Mouse (Mus musculus): ENCODE data around the gene Sesn3. TPM values are rescaled to one million over a fixed set of nuclear protein-coding genes. Genes with fewer than 3 reads are reported as not detected.

Sesn3 gene
- total and polyA plus RNA-seq, 2 experiments, result 4.2 to 14.9 TPM

DNA sequence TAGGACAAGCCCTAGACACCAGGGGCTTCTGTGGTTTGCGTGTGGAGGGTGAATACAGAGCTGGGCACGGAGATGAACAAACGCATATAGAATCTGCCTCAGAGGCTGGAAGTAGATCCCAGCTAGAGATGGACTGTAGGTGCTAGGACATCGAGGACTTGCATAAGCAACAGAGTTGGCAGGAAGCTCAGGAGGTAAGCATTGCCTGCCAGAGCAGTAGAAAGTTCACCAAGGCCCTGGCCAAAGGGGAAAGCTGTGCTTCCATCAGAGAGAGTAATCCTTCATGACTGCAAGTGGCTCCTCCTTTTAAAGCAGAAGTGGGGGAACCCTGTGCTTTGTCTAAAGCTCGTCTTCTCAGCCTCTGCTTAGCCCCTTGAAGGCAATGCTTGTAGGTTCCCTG is 74.5 kb downstream of the Sesn3 start:
- Histone ChIP-seq H3K79me2 (ENCODE audit: control insufficient read depth, insufficient read depth, low read length) (no peaks in the 10 kb centered on the region), H3K27me3 (ENCODE audit: control insufficient read depth, insufficient read depth, low read length) (no peaks in the 10 kb centered on the region), H3K4me1 (ENCODE audit: control insufficient read depth, insufficient read depth, low read length) (peaks cover 2% of the 10 kb centered on the region), H3K9ac (ENCODE audit: low read depth, low read length) (no peak overlapping the region), H3K27ac (replicated peaks; ENCODE audit: insufficient read depth, low read depth, low read length) (no peak overlapping the region), H3K4me3 (ENCODE audit: insufficient read depth, low read depth, low read length) (no peak overlapping the region), H3K36me3 (ENCODE audit: control insufficient read depth, insufficient read depth, low read length) (no peaks in the 10 kb centered on the region)
- TF ChIP-seq CTCF (IDR thresholded peaks at IDR 0.05; ENCODE audit: low read depth, low read length), result no peak
- TF ChIP-seq POLR2A (IDR thresholded peaks at IDR 0.05; ENCODE audit: extremely low read depth, insufficient read depth, low read length), result no peak
- peak; percentile 88 for DNase-seq (ENCODE audit: extremely low read depth, low read depth, low spot score)
- WGBS, result 49% methylated on average over 5 of the region's 5 CpGs

DNA sequence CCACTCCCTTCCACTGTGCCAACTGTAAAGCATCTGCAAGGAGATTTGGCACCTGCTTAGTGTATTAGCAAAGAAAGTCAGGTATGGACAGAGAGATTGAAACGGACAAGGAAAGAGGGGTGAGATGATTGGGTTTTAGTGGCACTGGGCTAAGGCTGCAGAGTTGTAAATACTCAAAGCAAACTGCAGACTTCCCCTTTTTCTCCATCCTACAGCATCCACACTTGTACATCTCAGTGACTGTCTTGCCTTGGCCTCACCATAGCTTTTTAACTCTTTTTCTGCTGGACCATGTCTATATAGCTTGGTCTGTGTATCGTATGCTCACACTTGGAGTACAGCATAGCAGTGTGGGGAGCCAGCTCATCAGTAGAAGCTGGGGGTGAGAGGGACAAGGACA is 75.9 kb downstream of the Sesn3 start:
- Histone ChIP-seq H3K4me1 (ENCODE audit: control insufficient read depth, insufficient read depth, low read length) (peaks cover 2% of the 10 kb centered on the region), H3K27me3 (ENCODE audit: control insufficient read depth, insufficient read depth, low read length) (no peaks in the 10 kb centered on the region), H3K9ac (ENCODE audit: low read depth, low read length) (no peak overlapping the region), H3K27ac (replicated peaks; ENCODE audit: insufficient read depth, low read depth, low read length) (no peak overlapping the region), H3K79me2 (ENCODE audit: control insufficient read depth, insufficient read depth, low read length) (no peaks in the 10 kb centered on the region), H3K36me3 (ENCODE audit: control insufficient read depth, insufficient read depth, low read length) (no peaks in the 10 kb centered on the region), H3K4me3 (ENCODE audit: insufficient read depth, low read depth, low read length) (no peak overlapping the region)
- WGBS, result 83% methylated on average over 2 of the region's 2 CpGs
- no peak for TF ChIP-seq CTCF (IDR thresholded peaks at IDR 0.05; ENCODE audit: low read depth, low read length)
- TF ChIP-seq POLR2A (IDR thresholded peaks at IDR 0.05; ENCODE audit: extremely low read depth, insufficient read depth, low read length), result no peak
- DNase-seq (ENCODE audit: extremely low read depth, low read depth, low spot score), result no peak

DNA sequence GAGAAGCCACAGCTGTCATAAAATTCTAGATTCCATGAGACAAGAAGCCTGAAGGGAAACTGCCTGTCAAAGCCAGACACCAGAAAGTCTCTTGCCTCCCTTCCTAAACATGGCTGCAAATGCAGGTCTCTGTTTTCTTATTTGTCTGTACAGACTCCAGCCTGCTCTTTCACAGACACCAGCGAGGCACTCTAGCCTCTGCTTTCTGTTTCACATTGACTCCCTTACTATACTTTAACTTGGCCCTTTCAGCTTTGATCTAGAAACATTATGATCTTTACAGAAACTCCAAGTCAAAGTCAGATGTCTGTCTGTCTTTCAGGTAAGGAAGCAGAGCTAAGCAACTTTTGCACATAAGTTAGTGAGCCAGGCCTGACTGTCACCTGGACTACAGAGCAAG is 77.5 kb downstream of the Sesn3 start:
- Histone ChIP-seq H3K4me3 (ENCODE audit: insufficient read depth, low read depth, low read length) (no peak overlapping the region), H3K9ac (ENCODE audit: low read depth, low read length) (no peak overlapping the region), H3K79me2 (ENCODE audit: control insufficient read depth, insufficient read depth, low read length) (no peaks in the 10 kb centered on the region), H3K27ac (replicated peaks; ENCODE audit: insufficient read depth, low read depth, low read length) (no peak overlapping the region), H3K36me3 (ENCODE audit: control insufficient read depth, insufficient read depth, low read length) (no peaks in the 10 kb centered on the region), H3K4me1 (ENCODE audit: control insufficient read depth, insufficient read depth, low read length) (peaks cover 2% of the 10 kb centered on the region), H3K27me3 (ENCODE audit: control insufficient read depth, insufficient read depth, low read length) (no peaks in the 10 kb centered on the region)
- no peak for TF ChIP-seq CTCF (IDR thresholded peaks at IDR 0.05; ENCODE audit: low read depth, low read length)
- TF ChIP-seq POLR2A (IDR thresholded peaks at IDR 0.05; ENCODE audit: extremely low read depth, insufficient read depth, low read length), result no peak
- 81% methylated on average over 1 of the region's 1 CpGs for WGBS
- DNase-seq (ENCODE audit: extremely low read depth, low read depth, low spot score), result no peak

DNA sequence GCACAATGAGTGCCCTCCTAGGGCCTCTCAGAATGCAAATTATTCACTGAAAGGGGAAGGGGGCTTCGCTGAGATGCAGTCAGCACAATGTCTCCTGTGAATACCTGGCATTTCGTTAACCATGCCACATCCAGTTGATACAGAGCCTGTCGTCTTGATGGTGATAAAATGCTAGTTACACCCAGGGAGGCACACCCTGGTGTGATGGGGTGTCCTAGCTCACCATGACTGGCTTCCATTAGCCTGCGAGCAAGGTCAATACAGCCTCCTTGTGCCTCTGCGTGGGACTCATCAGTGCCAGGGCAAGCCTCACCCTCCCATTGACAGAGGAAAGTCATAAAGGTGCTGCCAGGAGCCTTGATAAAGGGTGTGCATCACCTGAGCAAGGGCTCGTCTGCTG is 80.0 kb downstream of the Sesn3 start:
- Histone ChIP-seq H3K79me2 (ENCODE audit: control insufficient read depth, insufficient read depth, low read length) (no peaks in the 10 kb centered on the region), H3K27ac (replicated peaks; ENCODE audit: insufficient read depth, low read depth, low read length) (no peak overlapping the region), H3K4me1 (ENCODE audit: control insufficient read depth, insufficient read depth, low read length) (no peaks in the 10 kb centered on the region), H3K27me3 (ENCODE audit: control insufficient read depth, insufficient read depth, low read length) (no peaks in the 10 kb centered on the region), H3K36me3 (ENCODE audit: control insufficient read depth, insufficient read depth, low read length) (no peaks in the 10 kb centered on the region), H3K4me3 (ENCODE audit: insufficient read depth, low read depth, low read length) (no peak overlapping the region), H3K9ac (ENCODE audit: low read depth, low read length) (no peak overlapping the region)
- TF ChIP-seq CTCF (IDR thresholded peaks at IDR 0.05; ENCODE audit: low read depth, low read length), result no peak
- no peak for TF ChIP-seq POLR2A (IDR thresholded peaks at IDR 0.05; ENCODE audit: extremely low read depth, insufficient read depth, low read length)
- WGBS, result 84% methylated on average over 6 of the region's 6 CpGs
- no peak for DNase-seq (ENCODE audit: extremely low read depth, low read depth, low spot score)

DNA sequence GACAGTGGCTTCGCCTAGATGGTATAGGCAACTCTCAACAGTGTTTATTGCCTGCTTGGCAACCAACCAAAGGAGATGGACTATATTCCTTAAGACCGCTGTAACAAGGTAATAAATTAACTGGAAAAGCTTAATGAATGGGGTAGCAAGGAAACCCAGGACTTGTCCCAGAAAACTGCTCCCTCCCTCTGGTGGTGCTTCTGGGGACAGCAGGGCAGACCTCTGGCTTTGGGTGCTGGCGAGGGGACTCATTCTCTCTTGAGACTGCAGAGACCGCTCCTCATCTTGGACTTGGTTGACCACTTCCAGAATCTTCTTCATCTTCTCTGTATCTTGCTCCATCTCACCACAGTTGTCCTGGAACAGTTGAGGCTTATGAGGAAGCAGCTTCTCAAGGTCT is 82.2 kb downstream of the Sesn3 start:
- Histone ChIP-seq H3K4me1 (ENCODE audit: control insufficient read depth, insufficient read depth, low read length) (no peaks in the 10 kb centered on the region), H3K4me3 (ENCODE audit: insufficient read depth, low read depth, low read length) (no peak overlapping the region), H3K27me3 (ENCODE audit: control insufficient read depth, insufficient read depth, low read length) (no peaks in the 10 kb centered on the region), H3K9ac (ENCODE audit: low read depth, low read length) (no peak overlapping the region), H3K79me2 (ENCODE audit: control insufficient read depth, insufficient read depth, low read length) (no peaks in the 10 kb centered on the region), H3K36me3 (ENCODE audit: control insufficient read depth, insufficient read depth, low read length) (no peaks in the 10 kb centered on the region), H3K27ac (replicated peaks; ENCODE audit: insufficient read depth, low read depth, low read length) (no peak overlapping the region)
- TF ChIP-seq CTCF (IDR thresholded peaks at IDR 0.05; ENCODE audit: low read depth, low read length) (0 out of 2 replicates have a peak, but pooled peaks have one; percentile 12), POLR2A (IDR thresholded peaks at IDR 0.05; ENCODE audit: extremely low read depth, insufficient read depth, low read length) (no peak)
- 95% methylated on average over 4 of the region's 4 CpGs for WGBS
- DNase-seq (ENCODE audit: extremely low read depth, low read depth, low spot score), result no peak

DNA sequence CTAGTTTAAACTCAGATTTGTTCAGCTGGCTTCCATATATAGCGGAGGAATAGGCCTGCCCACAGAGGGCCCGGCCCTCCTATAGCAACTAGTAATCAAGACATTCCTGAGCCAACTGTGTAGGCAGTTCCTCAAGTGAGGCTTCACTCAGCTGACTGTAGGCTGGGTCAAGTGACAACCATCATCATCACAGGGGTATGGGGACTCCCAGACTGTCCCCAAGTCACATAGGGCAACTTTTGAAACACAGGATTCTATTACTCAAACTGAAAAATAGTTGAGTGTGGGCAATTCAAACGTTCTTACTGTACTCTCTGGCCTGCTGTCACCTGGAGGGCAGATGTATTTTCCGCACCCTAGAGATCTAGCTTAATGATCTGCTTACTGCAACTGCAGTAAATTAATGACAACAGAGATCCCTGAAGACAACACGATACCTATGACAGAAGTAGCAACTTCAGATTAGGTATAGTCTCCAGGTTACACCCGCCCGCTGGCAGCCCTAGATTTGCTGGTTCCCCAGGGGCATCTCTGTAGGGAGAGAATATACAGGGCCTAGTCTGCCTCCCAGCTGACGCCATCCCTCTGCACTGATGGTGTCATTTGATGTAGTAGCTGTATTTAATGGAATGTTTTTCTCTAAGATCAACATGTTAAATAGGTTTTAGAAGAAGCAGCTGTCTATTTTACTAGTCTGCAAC is 87.4 kb downstream of the Sesn3 start:
- H3K27ac ChIP-seq (replicated peaks; ENCODE audit: insufficient read depth, low read depth, low read length), result no peak overlapping the region
- H3K79me2 ChIP-seq (ENCODE audit: control insufficient read depth, insufficient read depth, low read length), result no peaks in the 10 kb centered on the region
- no peaks in the 10 kb centered on the region for H3K36me3 ChIP-seq (ENCODE audit: control insufficient read depth, insufficient read depth, low read length)
- H3K9ac ChIP-seq (ENCODE audit: low read depth, low read length), result no peak overlapping the region
- H3K4me1 ChIP-seq (ENCODE audit: control insufficient read depth, insufficient read depth, low read length), result no peaks in the 10 kb centered on the region; the same call in 1 of the 2 replicates
- H3K4me3 ChIP-seq (ENCODE audit: insufficient read depth, low read depth, low read length), result no peak overlapping the region
- TF ChIP-seq POLR2A (IDR thresholded peaks at IDR 0.05; ENCODE audit: extremely low read depth, insufficient read depth, low read length), result no peak
- TF ChIP-seq CTCF (IDR thresholded peaks at IDR 0.05; ENCODE audit: low read depth, low read length), result no peak
- DNase-seq (ENCODE audit: extremely low read depth, low read depth, low spot score), result no peak
- 92% methylated on average over 8 of the region's 8 CpGs for WGBS
- no peaks in the 10 kb centered on the region for H3K27me3 ChIP-seq (ENCODE audit: control insufficient read depth, insufficient read depth, low read length)

Data from liver, adult 2 months (tissue).